Mouse (Mus musculus) heart, postnatal 0 days (tissue): ENCODE measurements at regions not wholly inside any gene's neighbourhood (a gene's known extent, or its start where the extent isn't known, plus 50 kb on each side); places are given as distances from the start of the nearest gene placed in this dataset.

ENCODE experiments used
- CTCF ChIP-seq: IDR thresholded peaks from 2 replicates; pipeline ENCODE4 v1.5.1; 2016; ENCODE audit warnings: antibody characterized with exemption, control low read depth, low read depth
- EP300 ChIP-seq: IDR thresholded peaks from 2 replicates; pipeline ENCODE4 v1.6.1; 2016; ENCODE audit warnings: antibody characterized with exemption, low read depth

GRCm38 (mm10) chr10:105693131-105693530 is 118.9 kb upstream of the Tmtc2 start:
- TF ChIP-seq CTCF = no peak
- no peak for TF ChIP-seq EP300
